Mouse (Mus musculus) lung, adult 18-20 months (tissue): ENCODE data around the gene Kdm5b.

Source experiments
- DNase-seq, 2 experiments: peaks; one replicate each; pipeline ENCODE4 v3.0.0; 2022; ENCODE audit warnings: mixed read lengths in 2 of 2

The Kdm5b gene

DNA sequence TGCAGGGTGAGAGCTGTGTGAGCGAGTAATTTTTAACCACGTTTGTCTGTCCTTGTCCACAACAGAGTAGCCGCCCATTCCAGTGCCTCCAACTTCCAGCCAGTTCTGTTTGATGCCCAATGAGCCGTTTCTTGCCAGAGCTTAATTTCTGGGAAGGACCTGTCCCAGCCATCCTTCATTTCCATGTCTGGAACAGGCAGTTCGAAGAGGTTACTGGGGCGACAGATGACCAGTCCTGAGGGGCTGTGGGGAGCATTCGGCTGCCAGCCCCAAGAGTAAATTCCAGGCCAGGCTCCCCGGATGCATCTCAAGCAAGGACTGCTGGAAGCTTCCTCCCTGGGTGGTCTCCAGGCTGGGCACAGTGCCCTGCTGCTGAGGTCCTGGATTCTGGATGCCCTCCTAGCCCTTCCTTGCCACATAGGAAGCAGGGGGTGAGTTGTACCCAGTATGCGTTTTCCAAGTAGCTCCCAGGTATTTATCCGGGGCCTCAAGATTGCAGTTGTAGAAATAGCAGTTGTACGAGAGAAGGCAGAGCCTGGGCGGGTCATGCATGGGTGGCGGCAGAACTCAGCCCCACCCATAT is 91.4 kb downstream of the Kdm5b start:
- peak; percentile 29 to 57 for DNase-seq

DNA sequence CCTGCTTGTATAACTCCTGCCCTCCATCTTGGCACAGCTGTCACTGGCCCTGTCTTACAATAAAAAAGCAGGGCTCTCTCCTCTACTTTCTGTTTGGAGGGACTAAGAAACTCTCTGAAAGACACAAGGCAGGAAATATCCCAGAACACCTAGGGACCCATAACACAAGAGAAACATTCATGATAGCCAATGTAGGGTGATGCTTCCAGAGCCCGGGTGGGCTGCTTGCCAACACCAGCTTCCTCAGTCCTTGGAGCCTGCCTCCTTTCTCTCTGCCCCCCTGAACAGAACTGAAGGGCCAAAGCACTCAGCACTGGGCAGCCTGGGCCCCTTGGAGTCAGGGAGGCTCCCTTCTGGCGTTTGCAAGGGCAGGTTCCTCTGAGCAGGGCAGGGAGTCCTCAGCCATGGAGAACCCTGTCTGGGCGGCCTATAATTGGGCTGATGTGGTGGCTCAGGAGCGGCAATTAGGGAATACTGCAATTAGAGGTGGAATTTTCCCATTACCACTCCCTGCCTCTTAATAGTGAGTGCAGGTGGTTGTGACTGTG is 92.0 kb downstream of the Kdm5b start:
- no peak for DNase-seq

DNA sequence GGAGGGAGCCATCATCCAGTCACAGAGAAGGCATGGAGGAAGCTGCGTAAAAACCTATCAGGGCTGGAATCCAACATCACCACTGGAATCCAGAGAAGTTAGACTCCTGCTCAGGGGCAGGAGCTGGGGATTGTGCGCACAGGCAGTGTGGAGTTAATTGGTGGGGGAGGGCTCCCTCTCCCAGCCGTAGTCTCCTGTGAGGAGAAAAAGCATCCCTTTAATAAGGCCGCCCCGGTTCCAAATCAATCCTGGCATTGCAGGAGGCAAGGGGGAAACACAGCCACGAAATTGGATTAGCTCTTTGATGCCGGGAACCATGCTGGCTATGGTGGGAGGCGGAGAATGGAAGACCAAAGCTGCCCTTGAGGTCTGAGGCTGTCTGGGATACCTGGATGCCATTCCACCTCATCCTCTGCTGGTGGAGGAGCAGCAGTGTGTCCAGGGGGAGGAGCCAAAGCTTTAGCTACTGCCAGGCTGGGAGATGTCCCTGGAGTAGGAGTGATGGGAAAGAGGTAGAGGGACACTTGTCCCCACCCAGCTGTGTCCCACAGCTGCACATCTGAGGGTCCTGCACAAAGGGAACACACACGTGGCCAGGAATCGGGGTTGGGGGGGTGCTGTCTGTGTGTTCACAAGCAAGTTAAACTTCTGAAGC is 93.8 kb downstream of the Kdm5b start:
- no peak for DNase-seq

DNA sequence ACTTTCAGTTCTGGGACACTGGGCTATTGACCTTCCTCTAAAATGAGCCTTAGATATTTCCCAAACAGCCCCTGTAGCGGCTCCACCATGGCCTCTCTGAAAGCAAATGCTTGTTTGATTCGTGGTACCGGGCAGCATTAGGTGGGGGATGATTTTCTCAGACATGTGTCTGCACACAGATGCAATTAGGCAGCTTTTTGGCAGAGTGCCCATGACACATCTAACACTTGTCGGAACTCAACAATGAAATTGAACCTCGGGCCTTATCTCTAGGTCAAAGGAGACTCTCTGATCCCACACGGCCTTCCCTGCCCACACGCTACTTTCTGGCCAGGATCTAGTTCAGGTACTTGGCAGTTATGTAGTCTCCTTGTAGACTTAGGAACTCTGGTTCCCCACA is 98.9 kb downstream of the Kdm5b start:
- DNase-seq, result no peak

DNA sequence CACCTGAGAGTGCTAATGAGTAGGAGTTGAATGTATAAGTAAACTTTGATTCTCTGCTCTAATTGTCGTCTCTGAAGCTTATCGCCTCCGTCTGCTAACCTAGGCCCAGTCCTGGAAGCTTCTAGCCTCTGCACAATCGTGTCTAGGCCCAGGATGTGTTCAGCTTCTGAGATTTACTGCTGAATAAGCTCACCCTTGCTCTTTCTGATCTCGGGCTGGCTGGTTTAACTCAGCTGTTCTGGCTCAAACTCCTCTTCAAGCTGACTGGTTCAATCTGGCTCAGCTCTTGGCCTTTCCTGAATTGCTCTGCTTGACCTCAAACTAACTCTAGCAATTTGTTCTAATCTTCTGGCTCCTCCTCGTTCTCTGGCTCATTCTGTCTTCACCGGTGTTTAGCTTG is 100.2 kb downstream of the Kdm5b start:
- no peak for DNase-seq

DNA sequence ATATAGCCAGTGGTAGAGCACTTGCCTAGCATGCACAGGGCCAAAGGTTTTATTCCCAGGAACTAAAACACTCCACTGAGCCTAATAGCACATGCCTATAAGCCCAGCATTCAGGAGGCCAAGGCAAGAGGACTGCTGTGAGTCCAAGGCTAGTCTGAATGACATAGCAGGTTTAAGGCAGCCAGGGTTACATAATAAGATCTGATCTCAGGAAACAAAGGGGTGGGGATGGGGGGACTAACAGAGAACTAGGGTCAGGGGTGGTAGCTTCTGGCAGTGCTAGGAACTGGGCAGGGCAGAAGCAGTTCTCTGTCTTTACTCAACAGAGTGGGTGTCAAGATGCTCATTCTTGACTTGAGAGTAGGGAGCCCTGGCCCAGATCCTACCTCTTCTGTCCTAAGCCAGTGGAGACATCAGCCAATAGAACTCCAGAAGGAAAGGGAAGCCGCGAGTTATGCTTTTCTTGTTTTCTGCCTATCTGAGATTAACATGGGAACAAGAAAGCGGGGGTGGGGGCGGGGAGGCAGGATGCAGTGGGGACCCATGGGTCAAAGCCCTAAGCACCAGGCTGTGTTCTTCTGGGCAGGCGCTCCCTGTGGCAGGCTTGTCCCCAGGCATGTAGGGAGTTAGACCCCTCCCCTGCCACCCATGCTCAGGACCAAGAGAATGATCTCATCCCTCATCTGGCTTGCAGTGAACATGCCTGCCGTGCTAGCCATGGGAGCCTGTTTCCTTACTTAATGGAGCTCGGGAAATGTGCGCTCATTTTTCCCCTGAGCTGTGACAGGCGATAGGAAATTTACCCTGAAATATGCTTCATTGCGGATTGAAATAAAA is 111.5 kb downstream of the Kdm5b start:
- no peak for DNase-seq

DNA sequence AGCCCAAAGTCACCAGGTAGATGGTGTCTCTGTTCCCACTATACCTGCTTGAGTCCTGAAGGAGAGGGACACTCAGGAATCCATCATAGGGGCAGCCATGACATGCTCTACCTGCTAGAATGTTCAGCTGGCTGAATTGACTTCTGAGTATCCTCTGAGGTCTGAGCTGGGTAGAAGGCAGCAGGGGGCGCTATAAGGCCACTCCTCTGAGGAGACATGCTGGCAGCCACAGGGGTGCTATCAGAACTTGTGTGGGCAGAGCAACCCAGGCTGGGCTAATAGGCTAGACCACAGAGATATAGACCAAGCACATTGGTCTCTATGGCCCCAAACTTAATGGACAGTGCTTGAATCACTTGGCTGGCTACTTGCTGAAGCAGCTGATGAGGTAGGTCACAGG is 114.3 kb downstream of the Kdm5b start:
- DNase-seq, result peak in 1 of 2 experiments; percentile 25

DNA sequence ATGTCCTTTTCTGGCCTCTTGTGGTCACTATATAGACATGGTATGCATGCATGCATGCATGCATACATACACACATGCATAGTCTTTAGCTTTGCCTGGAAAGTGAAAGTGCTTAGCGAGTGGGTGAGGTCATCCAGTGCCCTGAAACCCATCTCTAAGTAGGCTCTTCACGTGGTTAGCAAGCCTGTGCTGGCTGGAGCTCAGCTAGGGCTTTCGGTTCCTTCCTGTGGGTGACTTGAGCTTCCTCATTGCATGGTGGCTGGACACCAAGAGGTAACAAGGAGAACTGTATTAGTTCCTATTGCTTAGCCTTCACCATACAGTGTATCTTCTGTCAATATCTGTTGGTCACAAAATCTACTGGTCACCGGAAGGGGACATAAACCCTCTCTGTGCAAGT is 119.5 kb downstream of the Kdm5b start:
- peak; percentile 40 to 51 for DNase-seq

DNA sequence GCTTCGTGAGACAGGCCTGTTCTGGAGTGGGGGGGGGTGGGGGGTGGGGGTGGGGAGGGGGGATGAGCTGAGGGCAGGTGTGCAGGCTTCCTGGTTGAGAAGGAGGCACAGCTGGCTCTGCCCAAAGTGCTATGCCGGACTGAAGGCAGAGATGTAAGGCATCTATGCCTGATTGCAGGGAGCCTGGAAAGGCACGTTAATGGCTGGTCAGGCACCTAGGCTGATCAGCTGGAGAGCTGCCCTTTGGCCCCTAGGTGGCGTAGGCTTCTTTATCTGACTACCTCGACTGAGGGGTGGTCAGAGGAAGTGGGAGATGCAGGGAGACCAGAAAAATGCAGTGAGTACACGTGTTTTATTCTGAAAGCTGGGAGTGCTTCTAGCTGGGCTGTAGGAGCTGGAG is 120.6 kb downstream of the Kdm5b start:
- no peak for DNase-seq

DNA sequence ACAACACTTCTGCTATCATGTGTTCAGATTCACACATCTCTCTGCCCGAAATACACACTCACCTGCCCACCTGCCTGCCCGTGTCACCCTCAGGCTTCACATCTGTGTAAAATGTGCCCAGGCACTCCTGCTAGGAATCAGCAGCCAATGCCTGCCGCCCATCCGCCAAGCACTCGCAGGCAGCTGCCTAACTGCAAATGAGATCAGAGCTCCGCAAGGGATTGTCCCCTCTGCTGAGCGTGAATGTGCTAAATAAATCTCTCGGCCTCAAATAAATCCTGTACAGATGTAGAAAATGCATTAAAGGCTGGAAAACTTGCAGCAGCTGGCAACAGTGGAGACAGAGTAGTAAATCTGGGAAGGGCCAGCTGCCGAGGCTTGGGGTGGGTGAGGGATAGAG is 122.5 kb downstream of the Kdm5b start:
- no peak for DNase-seq
